Mouse (Mus musculus): Measurements from ENCODE around the gene Nfe2.
A peak's percentile ranks its signal among the peaks of the same experiment; 100 is the strongest.
"Not testable (repeated sequence)": the region's sequence is repeated elsewhere in the genome, so short reads cannot be mapped to it uniquely, and the experiment has no call there.

The Nfe2 gene

DNA sequence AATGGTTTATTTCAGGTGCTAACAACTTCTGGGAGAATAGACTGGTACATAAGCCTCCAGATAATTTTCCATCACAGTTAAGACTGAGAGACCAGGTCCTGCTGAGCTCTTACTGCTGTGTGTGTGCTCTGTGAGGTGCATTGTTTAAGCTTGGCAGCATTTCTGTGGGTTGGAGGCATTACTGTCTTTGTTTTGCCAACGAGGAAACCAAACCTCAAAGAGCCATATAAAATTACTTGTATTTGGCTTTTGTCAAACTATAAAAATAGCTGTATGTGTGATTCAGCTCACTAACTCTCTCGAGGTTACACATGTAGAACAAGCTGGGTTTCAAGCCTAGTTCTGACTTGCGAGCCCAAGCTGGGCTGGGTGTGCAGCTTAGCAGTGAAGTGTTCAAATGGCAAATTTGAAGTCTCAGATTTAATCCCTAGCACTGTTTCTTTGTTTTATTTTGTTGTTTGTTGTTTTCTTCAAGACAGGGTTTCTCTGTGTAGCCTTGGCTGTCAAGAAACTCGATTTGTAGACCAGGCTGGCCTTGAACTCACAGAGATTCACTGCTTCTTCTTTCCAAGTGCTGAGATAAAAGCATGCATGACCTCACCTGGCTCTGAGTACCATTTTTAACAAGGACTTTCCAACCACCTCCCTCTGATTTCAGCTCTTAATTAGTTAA lies 34.6 kb upstream of the Nfe2 start:
- ATAC-seq (ENCODE audit: insufficient number of reproducible peaks, low FRiP score, low TSS enrichment), result no peak

DNA sequence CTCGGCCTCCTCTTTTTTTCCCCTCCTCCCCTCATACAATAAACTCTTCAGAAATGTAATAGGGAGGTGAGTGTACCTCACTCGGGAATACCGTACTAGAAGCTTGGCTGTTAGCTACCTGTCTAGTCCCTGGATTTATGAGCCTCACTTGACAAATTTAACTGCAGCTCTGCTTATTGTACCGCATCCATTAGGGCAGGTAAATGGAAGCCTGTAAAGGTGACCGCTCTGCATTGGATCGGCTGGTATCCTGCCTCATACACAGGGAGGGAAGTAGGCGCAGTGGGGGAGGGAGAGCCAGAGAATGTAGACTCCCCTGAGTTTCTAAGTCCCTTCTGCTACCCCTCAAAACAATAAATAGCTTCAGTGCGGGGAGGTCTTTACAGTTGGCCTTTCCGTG lies 32.6 kb upstream of the Nfe2 start:
- ATAC-seq (ENCODE audit: insufficient number of reproducible peaks, low FRiP score, low TSS enrichment), result no peak

- no peak for ATAC-seq (ENCODE audit: insufficient number of reproducible peaks, low FRiP score, low TSS enrichment)
Measured at GRCm38 (mm10) chr15:103290417-103290816, 32.2 kb upstream of the Nfe2 start.

DNA sequence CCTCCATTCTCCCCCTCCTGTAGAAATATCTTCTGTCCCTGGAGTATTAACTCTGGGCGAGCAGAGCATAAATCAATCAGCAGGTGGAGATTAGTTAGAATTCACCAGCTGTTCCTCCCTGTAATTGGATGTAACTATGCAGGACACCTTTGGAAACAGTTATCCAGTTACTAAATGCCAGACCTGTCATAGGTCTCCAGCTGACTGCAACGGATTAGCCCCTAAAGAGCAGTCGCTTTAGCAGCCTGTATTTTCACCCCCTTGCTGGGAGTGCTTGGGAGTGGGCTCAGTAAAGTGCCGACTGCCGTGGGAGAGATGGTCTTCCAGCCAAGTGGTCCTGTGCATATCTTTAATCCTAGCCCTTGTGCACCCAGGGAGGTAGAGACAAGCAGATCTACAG lies 31.4 kb upstream of the Nfe2 start:
- no peak for ATAC-seq (ENCODE audit: insufficient number of reproducible peaks, low FRiP score, low TSS enrichment)

DNA sequence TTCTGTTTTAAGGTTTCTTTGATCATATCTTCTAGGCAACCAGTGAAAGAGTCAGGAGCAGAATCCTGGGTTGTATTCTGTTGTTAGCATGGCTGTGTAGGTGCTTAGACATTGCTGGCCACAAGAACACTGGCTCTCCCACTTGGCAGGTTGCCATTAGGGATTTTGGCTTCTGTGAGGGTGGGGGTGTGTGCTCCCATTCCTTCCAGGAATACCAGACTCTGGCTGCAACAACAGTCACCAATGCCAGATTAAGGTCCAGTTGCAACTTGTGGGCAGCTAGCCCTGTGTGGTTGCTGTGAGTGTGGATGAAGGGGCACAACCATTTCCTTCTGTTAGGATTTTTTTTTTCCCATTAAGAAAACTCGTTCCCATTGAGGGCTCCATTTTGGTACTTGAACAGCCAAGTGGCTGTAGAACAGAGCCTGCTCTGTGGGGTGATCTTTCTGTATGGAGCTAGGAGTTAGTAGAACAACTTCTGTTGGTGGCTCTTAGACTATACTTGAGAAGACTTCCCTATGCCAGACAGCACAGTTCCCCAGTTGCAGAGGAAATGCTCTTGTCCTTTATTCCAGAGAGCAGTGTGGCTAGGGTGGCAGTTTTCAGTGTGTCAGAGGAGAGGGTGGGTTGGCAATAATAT lies 27.7 kb upstream of the Nfe2 start:
- ATAC-seq (ENCODE audit: insufficient number of reproducible peaks, low FRiP score, low TSS enrichment), result no peak

GRCm38 (mm10) chr15:103284647-103285046 lies 26.4 kb upstream of the Nfe2 start:
- no peak for ATAC-seq (ENCODE audit: insufficient number of reproducible peaks, low FRiP score, low TSS enrichment)

GRCm38 (mm10) chr15:103284066-103284465 lies 25.9 kb upstream of the Nfe2 start:
- ATAC-seq (ENCODE audit: insufficient number of reproducible peaks, low FRiP score, low TSS enrichment), result no peak

GRCm38 (mm10) chr15:103281465-103282205 lies 23.4 kb upstream of the Nfe2 start:
- ATAC-seq (ENCODE audit: insufficient number of reproducible peaks, low FRiP score, low TSS enrichment), result no peak

- no peak for ATAC-seq (ENCODE audit: insufficient number of reproducible peaks, low FRiP score, low TSS enrichment)
Measured at GRCm38 (mm10) chr15:103280817-103281464, 22.7 kb upstream of the Nfe2 start.

GRCm38 (mm10) chr15:103279750-103280149 lies 21.5 kb upstream of the Nfe2 start:
- no peak for ATAC-seq (ENCODE audit: insufficient number of reproducible peaks, low FRiP score, low TSS enrichment)

GRCm38 (mm10) chr15:103277949-103278348 lies 19.7 kb upstream of the Nfe2 start:
- no peak for ATAC-seq (ENCODE audit: insufficient number of reproducible peaks, low FRiP score, low TSS enrichment)

GRCm38 (mm10) chr15:103275943-103276342 lies 17.7 kb upstream of the Nfe2 start:
- not testable (repeated sequence) for ATAC-seq (ENCODE audit: insufficient number of reproducible peaks, low FRiP score, low TSS enrichment)

DNA sequence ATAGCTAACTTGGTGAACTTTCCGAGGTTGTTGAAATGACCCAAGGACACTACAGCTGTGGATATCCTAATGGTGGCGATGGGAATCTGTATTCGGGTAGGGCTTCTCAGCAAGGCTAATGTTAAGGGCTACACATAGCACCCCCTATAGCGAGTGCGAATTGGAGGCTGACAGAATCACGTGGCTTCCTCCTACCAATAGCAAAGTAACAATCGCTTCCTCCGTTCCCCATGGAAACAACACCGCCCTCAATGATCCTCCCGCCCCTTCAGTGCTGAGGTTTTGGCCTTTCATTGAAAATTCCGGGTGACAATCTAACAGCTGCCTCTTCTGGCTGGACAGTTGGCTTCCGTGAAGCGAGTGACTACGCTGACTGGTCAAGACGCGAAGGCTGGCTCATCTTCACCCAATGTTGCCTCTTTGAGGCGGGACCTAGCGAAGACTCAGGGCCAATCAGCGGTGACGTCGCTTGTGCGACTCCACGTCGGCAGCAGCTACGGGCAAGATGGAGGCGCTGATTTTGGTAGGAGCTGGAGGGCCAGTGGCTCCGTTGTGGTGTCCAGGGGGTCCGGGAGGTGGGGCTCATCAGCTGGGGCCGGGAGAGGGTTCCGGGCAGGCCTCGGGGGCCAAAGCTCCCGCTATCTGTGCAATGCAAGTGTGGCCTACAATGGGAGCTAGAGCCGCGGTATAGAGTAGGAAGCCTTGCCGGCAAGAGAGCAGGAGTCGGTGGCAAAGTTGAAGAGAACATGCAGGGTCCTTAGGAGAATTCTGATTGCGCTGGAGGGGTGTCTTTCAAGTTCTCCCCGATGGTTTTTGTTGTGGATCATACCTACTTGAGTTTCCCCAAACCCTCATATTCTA lies 14.4 kb upstream of the Nfe2 start, which contains the start of gene Copz1:
TSS of gene Copz1 (plus strand) at position 296 of the 861 bp plus-strand sequence.
- ATAC-seq (ENCODE audit: insufficient number of reproducible peaks, low FRiP score, low TSS enrichment), result peak; percentile 100

GRCm38 (mm10) chr15:103268903-103269302 lies 10.7 kb upstream of the Nfe2 start:
- ATAC-seq (ENCODE audit: insufficient number of reproducible peaks, low FRiP score, low TSS enrichment), result no peak

GRCm38 (mm10) chr15:103264794-103265193 lies 6.6 kb upstream of the Nfe2 start:
- no peak for ATAC-seq (ENCODE audit: insufficient number of reproducible peaks, low FRiP score, low TSS enrichment)

- no peak for ATAC-seq (ENCODE audit: insufficient number of reproducible peaks, low FRiP score, low TSS enrichment)
Measured at GRCm38 (mm10) chr15:103259989-103260388, 1.8 kb upstream of the Nfe2 start.

GRCm38 (mm10) chr15:103259162-103259561 lies 959 bp upstream of the Nfe2 start:
- no peak for ATAC-seq (ENCODE audit: insufficient number of reproducible peaks, low FRiP score, low TSS enrichment)

DNA sequence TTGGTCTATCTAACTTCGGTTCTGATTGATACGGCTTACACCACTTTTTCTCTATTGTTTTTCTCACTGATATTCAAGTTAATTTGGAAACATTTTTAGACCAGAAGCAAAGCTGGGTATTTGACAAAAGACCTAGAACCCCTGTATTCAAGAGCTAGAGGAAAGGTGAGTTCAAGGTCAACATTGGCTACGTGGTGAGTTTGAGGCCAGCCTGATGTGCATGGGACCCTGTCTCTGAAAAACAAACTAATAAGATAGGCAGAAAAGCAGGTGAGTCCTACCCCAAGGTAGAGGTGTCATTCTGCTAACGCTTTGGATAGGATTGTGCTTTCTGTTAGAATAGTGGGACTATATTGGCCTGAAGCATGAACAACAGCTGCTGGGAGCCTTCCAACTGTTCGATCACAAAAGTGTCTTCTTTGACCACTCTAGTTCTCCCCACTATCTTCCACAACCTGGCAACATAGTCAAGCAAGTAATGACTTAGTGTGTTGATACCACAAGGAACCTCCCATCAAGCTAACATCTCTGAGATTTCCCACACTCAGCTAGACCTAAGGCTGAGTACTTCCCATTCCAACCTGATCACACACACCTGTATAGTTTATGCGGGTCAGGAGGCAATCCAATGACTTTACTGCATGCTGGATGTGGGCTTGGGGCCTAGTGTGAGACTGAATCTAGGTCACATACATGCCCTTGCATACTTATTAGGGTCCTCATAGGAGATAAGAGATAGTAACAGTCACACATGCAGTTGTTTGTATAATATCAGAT lies 1.8 kb downstream of the Nfe2 start:
- no peak for ATAC-seq (ENCODE audit: insufficient number of reproducible peaks, low FRiP score, low TSS enrichment)

- ATAC-seq (ENCODE audit: insufficient number of reproducible peaks, low FRiP score, low TSS enrichment), result no peak
Measured at GRCm38 (mm10) chr15:103255169-103255568, 3.0 kb downstream of the Nfe2 start.

Measured in cerebellum, adult (tissue).